Comparison of ENCODE assay signal across 15 mouse cellular contexts in the genomic region with DNA sequence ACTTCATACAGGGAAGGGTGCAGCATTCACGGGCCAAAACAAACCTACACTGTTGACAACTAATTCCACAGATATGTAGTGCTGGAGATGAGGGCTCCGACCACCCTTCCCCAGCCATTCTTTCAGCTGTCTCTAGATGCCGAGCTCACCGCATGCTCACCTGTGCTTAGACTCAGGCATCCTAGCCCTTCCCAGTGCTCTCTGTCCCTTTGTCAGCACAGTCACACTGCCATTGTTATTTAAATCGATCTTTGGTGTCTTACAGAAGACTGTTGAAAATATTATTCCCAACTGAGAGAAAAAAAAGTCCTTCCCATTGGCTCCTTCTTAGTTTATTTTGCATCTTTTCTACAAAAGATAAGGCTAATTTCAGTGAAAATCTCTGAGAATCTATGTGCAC.
"Had no signal": no experiment of that assay in that cellular context is flagged by ENCODE, and none has a peak within 500 bp of the region (broad histone marks: within the 10 kb centered on the region; RNA-seq: fewer than 3 reads in every experiment).

No protein-coding gene starts in this region.

- H3K4me2 ChIP-seq: limb, embryonic 12.5 days had no signal

- H3K27me3 ChIP-seq: limb, embryonic 12.5 days had no signal

- DNase-seq: kidney, adult 8-10 months; kidney, postnatal 25 days; layer of hippocampus, postnatal 36 days; liver; lung, adult 2 months; lung, postnatal 36 days; right cerebral cortex, adult 18-20 months; thymus, adult 18-20 months; thymus, postnatal 25 days had no signal

- H3K4me3 ChIP-seq: limb, embryonic 12.5 days had no signal

- H3K9me3 ChIP-seq: limb, embryonic 12.5 days had no signal

- H3K9ac ChIP-seq: limb, embryonic 12.5 days; liver, embryonic 14.5 days had no signal

- H3K27ac ChIP-seq: limb, embryonic 12.5 days; liver, embryonic 14.5 days; stomach, postnatal 0 days had no signal

- H3K36me3 ChIP-seq: limb, embryonic 12.5 days had no signal

- ATAC-seq: intestine, postnatal 0 days; lung, postnatal 0 days; midbrain, embryonic 16.5 days had no signal
